Mouse (Mus musculus) myocyte (in vitro differentiated cells): ENCODE data around the gene Gm20388. TPM values are rescaled to one million over a fixed set of nuclear protein-coding genes. Genes with fewer than 3 reads are reported as not detected.

Experiments used
- H3K27me3 ChIP-seq: one replicate; pipeline ENCODE4 v1.6.1; 2011; ENCODE audit not compliant: control insufficient read depth, insufficient read depth, insufficient read length
- H3K36me3 ChIP-seq: one replicate; pipeline ENCODE4 v1.6.1; 2011; ENCODE audit not compliant: control insufficient read depth, insufficient read depth
- H3K4me2 ChIP-seq: one replicate; pipeline ENCODE4 v1.6.1; 2011; ENCODE audit warnings: low read depth, control low read depth
- H3K4me3 ChIP-seq: one replicate; pipeline ENCODE4 v1.5.1; 2011; ENCODE audit warnings: mild to moderate bottlenecking, control low read depth, moderate library complexity
- H3K79me2 ChIP-seq: one replicate; pipeline ENCODE4 v1.6.1; 2011; ENCODE audit not compliant: control insufficient read depth, insufficient read depth
- H3ac ChIP-seq: one replicate; pipeline ENCODE4 v1.6.1; 2011; ENCODE audit not compliant: control insufficient read depth, insufficient read length
- CEBPB ChIP-seq: IDR thresholded peaks from 2 replicates; pipeline ENCODE4 v1.6.1; 2011; ENCODE audit warnings: mild to moderate bottlenecking, moderate library complexity; ENCODE audit not compliant: poor library complexity, insufficient read depth, severe bottlenecking
- E2F4 ChIP-seq: IDR thresholded peaks from one replicate; pipeline ENCODE4 v1.6.1; 2011; ENCODE audit warnings: mild to moderate bottlenecking, control low read depth, moderate library complexity; ENCODE audit not compliant: insufficient read depth
- MAX ChIP-seq: IDR thresholded peaks from one replicate; pipeline ENCODE4 v1.6.1; 2011; ENCODE audit warnings: low read depth, mild to moderate bottlenecking, control low read depth
- MYOD1 ChIP-seq, 3 experiments: IDR thresholded peaks; one replicate each; pipeline ENCODE4 v1.6.1; 2011; ENCODE audit warnings: control low read depth in 2 of 3, low read depth in 2 of 3, mild to moderate bottlenecking in 2 of 3, moderate library complexity in 1 of 3; ENCODE audit not compliant: insufficient read length in 2 of 3, control insufficient read depth in 1 of 3
- MYOG ChIP-seq, 3 experiments: IDR thresholded peaks; one replicate each; pipeline ENCODE4 v1.6.1; 2011; ENCODE audit warnings: control low read depth in 2 of 3, low read depth in 2 of 3, mild to moderate bottlenecking in 2 of 3; ENCODE audit not compliant: insufficient read length in 2 of 3, control insufficient read depth in 1 of 3, insufficient read depth in 1 of 3
- POLR2A ChIP-seq: IDR thresholded peaks from one replicate; pipeline ENCODE4 v1.6.1; 2011; ENCODE audit warnings: low read depth, mild to moderate bottlenecking, control low read depth, moderate library complexity; ENCODE audit not compliant: insufficient read length
- POLR2AphosphoS2 ChIP-seq: IDR thresholded peaks from one replicate; pipeline ENCODE4 v1.6.1; 2011; ENCODE audit warnings: low read depth, control low read depth; ENCODE audit not compliant: insufficient read length
- REST ChIP-seq: IDR thresholded peaks from one replicate; pipeline ENCODE4 v1.6.1; 2011; ENCODE audit warnings: mild to moderate bottlenecking, control low read depth, moderate library complexity; ENCODE audit not compliant: insufficient read depth, insufficient read length
- SRF ChIP-seq: IDR thresholded peaks from one replicate; pipeline ENCODE4 v1.6.1; 2011; ENCODE audit warnings: low read depth; ENCODE audit not compliant: control insufficient read depth, insufficient read length
- TCF12 ChIP-seq: IDR thresholded peaks from one replicate; pipeline ENCODE4 v1.6.1; 2011; ENCODE audit warnings: mild to moderate bottlenecking, control low read depth; ENCODE audit not compliant: poor library complexity, insufficient read depth, severe bottlenecking
- TCF3 ChIP-seq: IDR thresholded peaks from one replicate; pipeline ENCODE4 v1.6.1; 2011; ENCODE audit warnings: low read depth, control low read depth; ENCODE audit not compliant: insufficient read length
- USF1 ChIP-seq: IDR thresholded peaks from one replicate; pipeline ENCODE4 v1.6.1; 2011; ENCODE audit warnings: low read depth, mild to moderate bottlenecking, control low read depth, moderate library complexity
- polyA plus RNA-seq: library from polyadenylated mRNA; unstranded; fragments of >200 nt; fragmentation: generic; extraction: Trizol; gene quantifications from one replicate; pipeline ENCODE4 v1.2.1, GENCODE M21; 2012; ENCODE audit warnings: missing spikeins

Gene Gm20388
- polyA plus RNA-seq, 1 experiment: 15.3 TPM

GRCm38 (mm10) chr8:122139784-122140183, 2229.1 kb downstream of the Gm20388 start:
- no peaks in the 10 kb centered on the region for H3K36me3 ChIP-seq
- no peaks in the 10 kb centered on the region for H3K79me2 ChIP-seq
- H3K4me2 ChIP-seq: peak overlapping the region; percentile 65
- H3ac ChIP-seq: no peak overlapping the region
- H3K4me3 ChIP-seq: peak overlapping the region; percentile 19
- no peaks in the 10 kb centered on the region for H3K27me3 ChIP-seq
- TF ChIP-seq MYOD1 (IDR thresholded peaks at IDR 0.05; ENCODE audit: control insufficient read depth in 1 of 3, insufficient read length in 2 of 3, low read depth in 2 of 3) (peak in 1 of 3 experiments; percentile 35), TCF3 (no peak), REST (no peak), MAX (no peak), MYOG (IDR thresholded peaks at IDR 0.05; ENCODE audit: control insufficient read depth in 1 of 3, insufficient read depth in 1 of 3, insufficient read length in 2 of 3, low read depth in 2 of 3) (peak in 1 of 3 experiments; percentile 58)

- TF ChIP-seq TCF3 (no peak), REST (no peak), E2F4 (no peak), SRF (no peak), POLR2A (no peak), MAX (no peak), USF1 (no peak), TCF12 (no peak)
- Histone ChIP-seq H3K79me2 (no peaks in the 10 kb centered on the region), H3K36me3 (no peaks in the 10 kb centered on the region), H3ac (no peak overlapping the region), H3K27me3 (no peaks in the 10 kb centered on the region), H3K4me2 (no peak overlapping the region), H3K4me3 (no peak overlapping the region)
Measured at GRCm38 (mm10) chr8:122140411-122140810, 2229.8 kb downstream of the Gm20388 start.

GRCm38 (mm10) chr8:122142428-122142827, 2231.8 kb downstream of the Gm20388 start:
- Histone ChIP-seq H3K4me3 (no peak overlapping the region), H3K27me3 (no peaks in the 10 kb centered on the region), H3K36me3 (no peaks in the 10 kb centered on the region), H3ac (no peak overlapping the region), H3K79me2 (no peaks in the 10 kb centered on the region), H3K4me2 (no peak overlapping the region)
- TF ChIP-seq SRF (no peak), E2F4 (no peak), MAX (no peak), TCF12 (no peak), POLR2A (no peak)

- H3K36me3 ChIP-seq: no peaks in the 10 kb centered on the region
- no peaks in the 10 kb centered on the region for H3K79me2 ChIP-seq
- no peaks in the 10 kb centered on the region for H3K27me3 ChIP-seq
- H3K4me3 ChIP-seq: no peak overlapping the region
- H3ac ChIP-seq: no peak overlapping the region
- TF ChIP-seq POLR2A (no peak), SRF (no peak), CEBPB (no peak), TCF12 (no peak), POLR2AphosphoS2 (no peak), MYOG (IDR thresholded peaks at IDR 0.05; ENCODE audit: control insufficient read depth in 1 of 3, insufficient read depth in 1 of 3, insufficient read length in 2 of 3, low read depth in 2 of 3) (no peak), REST (no peak), MAX (no peak), USF1 (no peak), MYOD1 (IDR thresholded peaks at IDR 0.05; ENCODE audit: control insufficient read depth in 1 of 3, insufficient read length in 2 of 3, low read depth in 2 of 3) (no peak), TCF3 (no peak), E2F4 (no peak)
- H3K4me2 ChIP-seq: no peak overlapping the region
Measured at GRCm38 (mm10) chr8:122143231-122143630, 2232.6 kb downstream of the Gm20388 start.

GRCm38 (mm10) chr8:122144729-122145311, 2234.2 kb downstream of the Gm20388 start:
- no peaks in the 10 kb centered on the region for H3K27me3 ChIP-seq
- no peaks in the 10 kb centered on the region for H3K79me2 ChIP-seq
- H3K36me3 ChIP-seq: no peaks in the 10 kb centered on the region
- H3K4me3 ChIP-seq: no peak overlapping the region
- H3K4me2 ChIP-seq: peak overlapping the region; percentile 45
- TF ChIP-seq POLR2AphosphoS2: no peak
- TF ChIP-seq SRF: no peak
- TF ChIP-seq MAX: peak; percentile 5
- TF ChIP-seq E2F4: no peak
- TF ChIP-seq MYOD1 (IDR thresholded peaks at IDR 0.05; ENCODE audit: control insufficient read depth in 1 of 3, insufficient read length in 2 of 3, low read depth in 2 of 3): peak in 1 of 3 experiments; percentile 31
- TF ChIP-seq POLR2A: no peak
- TF ChIP-seq MYOG (IDR thresholded peaks at IDR 0.05; ENCODE audit: control insufficient read depth in 1 of 3, insufficient read depth in 1 of 3, insufficient read length in 2 of 3, low read depth in 2 of 3): peak in 1 of 3 experiments; percentile 38
- TF ChIP-seq TCF12: no peak
- TF ChIP-seq USF1: no peak
- TF ChIP-seq REST: no peak
- TF ChIP-seq CEBPB: peak; percentile 80
- TF ChIP-seq TCF3: no peak
- no peak overlapping the region for H3ac ChIP-seq
